Mouse (Mus musculus) cerebellum, adult 11-12 months (tissue): ENCODE measurements around the gene C5ar1.

ENCODE experiments used
- DNase-seq: peaks from one replicate; pipeline ENCODE4 v3.0.0; 2022

C5ar1 gene

GRCm38 (mm10) chr7:16221582-16222272, 37.6 kb downstream of the C5ar1 start, which contains the start of gene Dhx34:
TSS of gene Dhx34 (minus strand) at chr7:16222037.
- peak; percentile 97 for DNase-seq

GRCm38 (mm10) chr7:16213986-16214385, 45.4 kb downstream of the C5ar1 start:
- DNase-seq = no peak

DNA sequence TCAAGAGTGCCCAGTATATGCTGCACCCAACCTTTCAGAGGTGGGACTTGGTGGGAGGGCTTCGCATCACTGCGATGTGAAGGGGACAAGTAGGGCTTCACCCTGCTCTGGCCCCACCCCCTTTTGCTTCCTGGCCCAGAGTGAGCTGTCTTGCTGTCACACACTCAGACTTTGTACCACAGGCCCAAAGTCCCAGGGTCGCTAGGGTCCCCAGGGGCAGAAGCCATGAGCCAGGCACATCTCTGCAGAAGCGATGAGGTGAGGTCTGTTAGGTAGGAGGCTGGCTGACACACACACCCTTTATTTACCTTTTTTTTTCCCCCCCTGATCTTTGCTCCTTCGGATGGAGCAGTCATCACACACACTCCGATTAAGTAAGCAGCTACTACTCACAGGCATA, 46.1 kb downstream of the C5ar1 start:
- DNase-seq = no peak

GRCm38 (mm10) chr7:16210862-16211365, 48.4 kb downstream of the C5ar1 start:
- no peak for DNase-seq

- DNase-seq = no peak
Measured at GRCm38 (mm10) chr7:16208781-16209665, 50.3 kb downstream of the C5ar1 start.

- no peak for DNase-seq
Measured at GRCm38 (mm10) chr7:16207496-16207895, 51.8 kb downstream of the C5ar1 start.

GRCm38 (mm10) chr7:16207076-16207475, 52.3 kb downstream of the C5ar1 start:
- no peak for DNase-seq

DNA sequence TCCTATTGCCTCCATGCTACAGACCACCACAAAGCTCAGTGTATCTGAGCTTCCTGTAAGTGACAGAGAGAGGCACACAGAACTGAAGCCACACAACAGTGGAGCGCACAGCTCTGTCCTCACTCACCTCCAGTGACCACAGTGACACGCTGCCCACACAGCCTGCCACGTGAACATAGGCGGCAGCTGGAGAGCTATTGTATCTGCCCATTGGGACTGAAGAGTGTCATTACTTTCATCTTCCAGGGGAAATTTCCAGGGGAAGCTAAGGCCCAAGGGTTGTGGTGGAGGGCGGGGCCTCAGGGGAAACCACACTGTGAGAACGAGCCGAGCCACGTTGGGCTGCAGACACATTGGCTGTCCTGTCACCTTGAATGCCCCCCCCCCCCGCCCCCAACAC, 54.5 kb downstream of the C5ar1 start:
- no peak for DNase-seq

DNA sequence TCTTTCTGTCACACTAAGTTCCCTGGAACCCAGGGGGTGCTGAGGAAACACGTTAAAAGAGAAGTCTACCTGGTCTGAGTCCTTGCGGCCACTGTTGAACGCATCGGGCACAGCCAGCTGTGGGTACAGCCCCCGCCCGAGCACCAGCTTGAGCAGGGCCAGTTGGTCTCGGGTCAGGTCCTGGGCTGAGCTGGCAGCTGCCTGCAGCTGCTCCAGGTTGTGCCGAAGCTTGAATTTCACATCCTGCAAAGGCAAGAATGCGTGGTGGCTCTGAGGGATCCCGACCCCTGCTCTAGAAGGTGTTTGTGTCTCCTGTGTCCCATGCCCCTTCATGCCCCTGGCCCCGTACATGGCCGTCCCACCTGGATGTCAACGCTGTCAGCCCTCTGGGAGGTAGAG, 55.8 kb downstream of the C5ar1 start:
- no peak for DNase-seq

DNA sequence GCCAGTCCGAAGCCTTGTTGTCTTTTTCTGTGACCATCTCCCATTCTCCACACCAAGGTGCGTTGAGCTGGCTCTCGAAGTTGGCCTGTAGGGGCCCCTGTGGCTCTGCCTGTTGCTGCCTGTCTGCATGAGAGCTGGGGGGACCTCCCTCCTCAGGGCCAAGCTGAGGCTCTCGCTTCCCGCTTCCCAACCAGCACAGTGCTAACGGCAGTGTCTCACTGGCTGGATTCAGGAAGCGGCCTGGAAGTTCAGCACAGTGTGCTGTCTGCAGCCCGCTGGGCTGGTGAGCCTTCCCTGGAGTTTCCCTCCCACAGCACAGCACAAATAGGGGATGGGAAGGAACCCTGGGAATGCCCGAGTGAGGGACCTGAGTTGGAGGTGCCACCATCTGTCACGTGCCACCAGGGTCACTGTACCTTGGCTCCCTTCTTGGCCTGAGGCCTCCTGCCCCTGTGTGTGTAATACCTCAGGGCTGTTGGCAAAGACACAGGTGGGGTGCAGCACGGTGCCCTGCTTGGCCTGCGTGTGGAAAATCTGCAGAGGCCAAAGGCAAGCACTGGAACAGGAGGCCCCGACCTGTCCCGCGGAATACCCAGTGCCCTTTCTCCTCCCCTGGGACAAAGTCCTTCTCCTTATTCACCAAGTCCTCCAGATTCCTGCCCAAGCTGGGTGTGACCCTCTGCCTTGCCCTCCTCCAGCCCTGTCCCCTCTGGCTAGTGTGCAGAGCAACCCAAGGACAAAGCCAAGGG, 56.4 kb downstream of the C5ar1 start:
- no peak for DNase-seq

- no peak for DNase-seq
Measured at GRCm38 (mm10) chr7:16201136-16201535, 58.2 kb downstream of the C5ar1 start.

GRCm38 (mm10) chr7:16198540-16198939, 60.8 kb downstream of the C5ar1 start:
- DNase-seq = no peak

GRCm38 (mm10) chr7:16197166-16197565, 62.2 kb downstream of the C5ar1 start:
- no peak for DNase-seq
